Mouse (Mus musculus) ES-E14 (cell line): ENCODE measurements around the gene Adam1b.

ENCODE experiments used
- CHD2 ChIP-seq: IDR thresholded peaks from 2 replicates; pipeline ENCODE4 v1.6.1; 2014; ENCODE audit warnings: mild to moderate bottlenecking, low read depth, low read length, inconsistent platforms
- HCFC1 ChIP-seq: IDR thresholded peaks from 2 replicates; pipeline ENCODE4 v1.6.1; 2012; ENCODE audit warnings: low read length, inconsistent platforms, borderline replicate concordance; ENCODE audit not compliant: insufficient read depth
- ZC3H11A ChIP-seq: IDR thresholded peaks from 2 replicates; pipeline ENCODE4 v1.6.1; 2012; ENCODE audit warnings: low read depth, mild to moderate bottlenecking, inconsistent platforms, low read length, borderline replicate concordance
- ZNF384 ChIP-seq: IDR thresholded peaks from 2 replicates; pipeline ENCODE4 v1.6.1; 2012; ENCODE audit warnings: low read depth, low read length, inconsistent platforms

GRCm38 (mm10) chr5:121469566-121469965 is 33.7 kb downstream of the Adam1b start:
- TF ChIP-seq ZC3H11A (no peak), HCFC1 (no peak), CHD2 (no peak), ZNF384 (no peak)
